Mouse (Mus musculus) testis, adult 2 months (tissue): ENCODE measurements at regions not wholly inside any gene's neighbourhood (a gene's known extent, or its start where the extent isn't known, plus 50 kb on each side); places are given as distances from the start of the nearest gene placed in this dataset.

ENCODE experiments used
- CTCF ChIP-seq: fragments of 200-500 bp; IDR thresholded peaks from 2 replicates; pipeline ENCODE4 v1.5.1; 2012; ENCODE audit warnings: low read depth, mild to moderate bottlenecking, inconsistent platforms, low read length, moderate library complexity; ENCODE audit not compliant: control insufficient read depth, insufficient read depth, insufficient replicate concordance
- POLR2A ChIP-seq: fragments of 200-500 bp; IDR thresholded peaks from 2 replicates; pipeline ENCODE4 v1.6.1; 2012; ENCODE audit warnings: low read depth, mild to moderate bottlenecking, inconsistent platforms, low read length, moderate library complexity; ENCODE audit not compliant: control insufficient read depth

DNA sequence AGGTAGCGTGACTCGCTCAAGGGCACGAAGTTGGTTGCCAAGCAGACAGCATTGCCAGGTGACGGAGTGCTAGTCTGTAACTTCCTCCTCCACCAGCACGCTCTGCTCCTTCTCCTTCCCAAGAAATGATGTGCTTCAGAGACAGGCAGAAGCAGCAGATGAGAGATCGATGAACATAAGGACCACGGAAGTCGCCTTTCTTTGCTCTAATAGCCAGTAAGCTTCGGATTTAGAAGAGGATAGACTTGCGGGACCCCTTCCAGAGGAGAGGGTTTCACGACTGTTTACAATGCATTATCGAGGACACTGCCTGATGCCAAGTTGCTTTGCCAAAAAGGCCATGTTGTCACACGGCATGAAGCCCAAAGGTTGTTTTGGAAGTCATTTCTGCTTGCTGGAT is 199.2 kb downstream of the Spry2 start:
- TF ChIP-seq CTCF (no peak), POLR2A (no peak)
